26 mouse cellular contexts compared by ENCODE assay signal in genomic region chr11:50156725-50157258, GRCm38 (mm10).
"Had no signal": no experiment of that assay in that cellular context is flagged by ENCODE, and none has a peak within 500 bp of the region (broad histone marks: within the 10 kb centered on the region; RNA-seq: fewer than 3 reads in every experiment).

No protein-coding gene starts in this region.

- H3K27ac ChIP-seq: gastrocnemius, adult 2 months; heart, adult 2 months; heart, embryonic 10.5 days; hindbrain, embryonic 10.5 days; hindbrain, embryonic 12.5 days; hindbrain, embryonic 14.5 days; intestine, embryonic 15.5 days; layer of hippocampus, adult 2 months; left cerebral cortex, adult 2 months; limb, embryonic 10.5 days; limb, embryonic 12.5 days; liver, embryonic 13.5 days; liver, embryonic 15.5 days had no signal

- H3K4me3 ChIP-seq: gastrocnemius, adult 2 months; heart, adult 2 months; heart, embryonic 10.5 days; heart, embryonic 12.5 days; hindbrain, embryonic 10.5 days; hindbrain, embryonic 12.5 days; intestine, embryonic 15.5 days; layer of hippocampus, adult 2 months; left cerebral cortex, adult 2 months; limb, embryonic 10.5 days; limb, embryonic 12.5 days; liver, embryonic 13.5 days; liver, embryonic 15.5 days had no signal

- DNase-seq: gastrocnemius, adult 2 months; gastrocnemius, postnatal 10 days; gastrocnemius, postnatal 25 days; heart, adult 2 months; heart, postnatal 10 days; heart, postnatal 4 days; kidney, adult 18-20 months; kidney, adult 8-10 months; kidney, postnatal 10 days; kidney, postnatal 4 days; liver; liver, embryonic 13.5 days had no signal

- H3K9me3 ChIP-seq: heart, embryonic 10.5 days; heart, embryonic 12.5 days; hindbrain, embryonic 10.5 days; hindbrain, embryonic 12.5 days; intestine, embryonic 15.5 days; limb, embryonic 10.5 days; limb, embryonic 12.5 days; liver, embryonic 13.5 days; liver, embryonic 15.5 days had no signal

- H3K27me3 ChIP-seq: heart, embryonic 12.5 days; hindbrain, embryonic 12.5 days; intestine, embryonic 15.5 days; limb, embryonic 12.5 days; liver, embryonic 13.5 days; liver, embryonic 15.5 days had no signal

- ATAC-seq: hindbrain, embryonic 16.5 days; inflammation-experienced regulatory T-cells, adult 6 months; intestine, embryonic 15.5 days; intestine, postnatal 0 days had no signal

- H3K4me1 ChIP-seq: intestine, embryonic 15.5 days; limb, embryonic 10.5 days; limb, embryonic 12.5 days had no signal
